Mouse (Mus musculus) adrenal gland, postnatal 25 days (tissue): ENCODE measurements at regions not wholly inside any gene's neighbourhood (a gene's known extent, or its start where the extent isn't known, plus 50 kb on each side); places are given as distances from the start of the nearest gene placed in this dataset.
"Not testable (repeated sequence)": the region's sequence is repeated elsewhere in the genome, so short reads cannot be mapped to it uniquely, and the experiment has no call there.

Experiments
- DNase-seq: peaks from one replicate; pipeline ENCODE4 v3.0.0; 2021; ENCODE audit warnings: mixed read lengths

DNA sequence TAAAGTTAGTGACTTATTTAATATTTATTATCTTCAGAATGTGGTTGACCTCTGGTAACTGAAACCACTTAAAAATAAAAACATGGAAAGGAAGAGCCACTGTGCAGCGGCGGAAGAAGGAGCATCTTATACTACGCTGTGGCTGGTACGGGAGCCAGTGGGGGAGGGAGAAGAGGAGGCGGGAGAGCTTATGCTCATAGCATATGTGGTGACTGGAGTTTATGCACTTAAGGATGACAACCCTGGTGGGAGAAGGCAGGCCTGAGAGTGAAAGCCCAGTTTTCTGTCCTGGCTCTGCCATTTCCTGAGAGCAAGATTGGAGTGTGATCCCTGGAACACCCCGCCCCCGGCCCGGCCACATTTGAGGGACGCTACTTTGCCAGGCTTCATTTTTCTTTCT is 145.5 kb downstream of the Tsen15 start:
- no peak for DNase-seq

DNA sequence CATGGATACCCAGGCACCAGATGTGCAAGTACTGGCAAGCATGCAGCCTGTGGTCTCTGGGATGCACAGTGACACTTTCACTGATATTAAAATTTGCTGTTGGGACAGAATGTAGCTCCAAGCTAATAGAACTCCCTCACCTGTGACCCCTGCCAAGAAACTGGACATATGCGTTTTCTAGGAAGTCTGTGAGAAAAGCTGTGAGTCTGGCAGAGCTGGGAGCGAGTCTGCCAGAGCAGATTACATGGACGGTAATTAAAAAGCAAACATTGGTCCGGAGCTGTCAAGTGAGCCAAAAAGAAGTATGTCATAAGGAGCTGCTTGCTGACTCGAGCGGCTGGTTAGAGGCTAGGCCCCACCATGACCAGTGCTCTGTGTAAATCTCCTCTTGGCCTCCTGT is 147.1 kb downstream of the Tsen15 start:
- DNase-seq: no peak

DNA sequence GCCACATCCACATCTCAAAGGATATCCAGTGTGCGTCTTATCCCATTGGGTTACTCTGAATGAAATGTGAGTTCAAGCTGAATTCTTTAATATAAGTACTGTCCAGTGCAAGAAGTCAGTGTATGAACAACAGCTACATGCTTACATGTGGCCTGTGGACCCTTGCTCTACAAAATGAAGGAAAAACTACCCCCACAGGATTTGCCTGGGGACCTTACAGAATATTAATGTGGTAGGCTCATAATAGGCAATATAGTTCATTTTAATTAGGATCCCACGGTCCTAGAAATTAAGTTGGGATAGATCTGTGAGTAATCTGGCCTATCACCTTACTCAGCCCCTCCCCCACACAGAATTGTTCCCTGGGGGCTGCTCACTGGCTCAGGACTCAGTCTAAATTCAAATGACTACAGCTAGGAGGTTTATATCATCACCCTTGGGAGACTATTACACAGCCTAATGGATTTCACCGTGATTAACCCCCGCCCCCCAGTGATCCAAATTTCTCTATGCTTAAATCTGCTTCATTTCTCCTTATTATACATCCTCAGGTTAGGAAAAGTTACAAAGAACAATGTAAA is 145.4 kb upstream of the 1700025G04Rik start:
- DNase-seq: no peak

DNA sequence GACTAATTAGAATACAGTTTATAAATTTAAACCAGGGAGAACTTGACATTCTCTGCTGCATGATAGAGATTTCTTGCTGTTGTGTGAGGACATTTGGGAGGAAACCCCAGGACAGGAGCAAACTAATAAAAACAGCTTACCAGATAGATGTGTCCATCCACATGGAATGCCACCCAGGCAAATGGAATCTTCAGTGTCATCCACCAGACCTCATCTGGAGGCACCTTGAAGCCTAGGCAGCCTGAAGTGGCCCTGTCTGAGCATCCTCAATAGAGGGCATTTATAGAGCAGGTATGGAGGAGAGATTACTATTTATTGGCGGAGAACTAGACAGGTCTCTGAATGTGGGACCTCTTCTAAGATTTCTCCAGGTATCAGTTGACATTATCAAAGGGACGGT is 144.8 kb upstream of the 1700025G04Rik start:
- DNase-seq: no peak

DNA sequence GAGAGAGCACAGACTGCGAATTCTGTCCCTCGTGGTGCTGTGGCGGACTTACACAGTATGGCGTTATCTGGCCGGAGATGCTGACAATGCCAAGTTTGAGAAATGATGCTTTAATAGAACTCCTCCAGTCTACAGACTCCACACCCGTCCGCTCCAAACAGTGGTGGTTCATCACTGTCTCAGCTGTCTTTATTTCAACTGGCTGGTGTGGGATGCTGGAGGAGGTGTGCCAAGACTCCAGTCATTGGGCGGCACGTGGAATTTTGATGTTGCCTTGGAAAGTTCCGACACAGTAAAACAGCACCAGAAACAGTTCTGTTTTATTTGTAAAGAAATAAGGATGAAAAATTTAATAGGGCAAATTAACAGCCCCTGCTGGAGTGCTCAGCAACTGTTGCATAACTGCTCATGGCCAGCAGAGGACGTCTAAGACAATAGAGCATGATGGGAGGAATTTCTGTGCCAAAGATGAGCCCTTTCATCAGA is 141.8 kb upstream of the 1700025G04Rik start:
- no peak for DNase-seq

DNA sequence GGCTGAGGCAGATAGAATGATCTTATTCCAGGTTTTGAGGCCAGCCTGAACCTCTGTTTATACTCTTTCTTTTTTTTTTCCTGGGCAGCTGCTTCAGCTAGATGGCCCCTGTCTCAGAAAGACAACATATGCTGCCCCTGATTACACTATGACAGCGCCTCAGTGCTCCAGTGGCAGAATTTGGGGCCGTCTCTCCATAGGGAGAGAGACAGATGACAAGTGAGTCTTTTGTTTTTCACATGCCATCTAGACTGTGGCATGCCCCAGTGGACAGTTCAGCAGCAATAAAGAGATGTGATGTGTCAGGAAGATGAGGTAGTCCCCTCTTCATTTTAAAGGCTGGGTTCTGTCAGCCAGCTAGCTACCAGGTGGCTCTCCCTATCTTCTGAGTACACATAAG is 139.8 kb upstream of the 1700025G04Rik start:
- no peak for DNase-seq

DNA sequence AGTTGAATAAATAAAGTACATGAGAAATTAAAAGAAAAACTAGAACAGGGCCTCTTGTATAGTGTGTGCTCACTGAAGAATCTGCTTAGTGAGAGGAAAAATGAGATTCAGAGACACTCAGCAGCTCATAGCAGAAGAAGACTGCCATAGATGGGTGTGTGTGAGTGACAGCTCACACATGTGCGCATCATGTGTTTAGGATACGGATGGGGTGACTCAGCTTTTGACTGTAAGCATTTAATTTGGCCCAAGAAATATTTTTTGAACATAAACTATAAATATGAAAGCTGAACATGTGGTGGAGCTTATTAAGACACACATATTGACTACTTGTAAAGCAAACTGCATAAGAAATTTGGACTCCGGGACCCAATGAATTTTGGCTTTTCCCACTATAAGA is 136.1 kb upstream of the 1700025G04Rik start:
- DNase-seq: no peak

DNA sequence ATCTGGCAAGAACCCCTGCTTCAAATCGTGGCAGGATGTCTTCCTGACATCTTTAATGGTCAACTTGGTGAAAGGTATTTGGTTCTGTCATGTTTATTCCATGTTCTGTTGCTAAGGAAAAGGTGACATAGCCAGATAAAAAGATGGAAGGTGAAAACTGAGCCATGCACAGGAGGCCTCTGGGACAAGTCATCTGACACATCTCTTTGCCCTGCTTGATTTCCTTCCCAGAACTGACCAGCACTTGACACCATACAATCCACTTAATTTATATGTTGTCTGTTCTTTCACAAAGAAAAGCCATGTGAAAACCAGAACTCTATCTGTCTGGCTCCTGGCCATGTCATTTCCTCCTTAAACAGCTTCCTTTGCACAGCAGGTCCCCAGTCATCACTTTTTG is 133.7 kb upstream of the 1700025G04Rik start:
- no peak for DNase-seq

DNA sequence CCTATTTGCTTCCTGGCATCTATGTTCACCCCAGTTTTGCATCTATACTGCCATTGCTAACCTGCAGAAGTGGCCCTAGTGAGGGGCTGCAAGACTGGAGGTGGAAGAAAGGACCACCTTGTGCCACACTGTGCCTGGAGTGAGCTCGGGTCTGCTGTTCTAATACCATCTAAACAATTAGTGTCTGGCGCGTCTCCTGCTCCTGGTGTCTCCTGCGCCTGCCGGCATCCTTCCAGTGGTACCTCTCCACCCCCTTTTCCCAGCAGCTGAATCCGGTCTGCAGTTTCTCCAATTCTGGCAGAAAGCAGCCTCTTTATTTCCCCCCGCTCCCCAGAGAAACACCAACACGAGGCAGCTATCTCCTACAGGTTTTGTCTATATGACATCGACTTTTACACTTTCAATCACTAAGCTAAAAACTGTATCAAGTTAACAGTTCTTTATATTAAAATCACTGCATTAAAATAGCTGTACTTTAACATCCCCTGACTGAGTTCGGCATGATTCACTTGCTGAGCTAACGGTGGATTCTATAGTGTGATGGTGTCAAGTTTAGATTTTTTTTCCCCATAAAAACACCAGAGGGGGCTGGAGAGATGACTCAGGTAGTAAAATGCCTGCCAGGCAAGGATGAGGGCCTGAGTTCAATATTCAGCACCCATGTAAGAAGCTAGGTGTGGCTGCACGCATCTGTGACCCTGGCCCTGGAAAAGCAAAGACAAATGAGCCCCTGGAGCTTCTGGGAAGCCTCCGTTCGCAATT is 131.1 kb upstream of the 1700025G04Rik start:
- no peak for DNase-seq

DNA sequence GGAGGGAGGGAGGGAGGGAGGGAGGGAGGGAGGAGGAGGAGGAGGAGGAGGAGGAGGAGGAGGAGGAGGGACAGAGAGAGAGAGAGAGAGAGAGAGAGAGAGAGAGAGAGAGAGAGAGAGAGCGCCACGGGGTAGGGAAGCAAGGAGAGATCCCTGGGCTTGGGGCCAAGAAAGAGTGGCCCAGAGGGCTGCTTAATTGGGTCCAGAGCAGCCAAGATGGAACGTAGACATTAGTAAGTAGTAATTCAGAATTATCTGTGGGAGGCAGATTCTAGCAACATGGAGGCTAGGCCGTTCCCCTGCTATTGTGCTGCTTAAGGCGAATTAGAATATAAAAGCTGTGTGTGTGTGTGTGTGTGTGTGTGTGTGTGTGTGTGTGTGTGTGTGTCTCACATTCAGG is 129.8 kb upstream of the 1700025G04Rik start:
- DNase-seq: not testable (repeated sequence)

DNA sequence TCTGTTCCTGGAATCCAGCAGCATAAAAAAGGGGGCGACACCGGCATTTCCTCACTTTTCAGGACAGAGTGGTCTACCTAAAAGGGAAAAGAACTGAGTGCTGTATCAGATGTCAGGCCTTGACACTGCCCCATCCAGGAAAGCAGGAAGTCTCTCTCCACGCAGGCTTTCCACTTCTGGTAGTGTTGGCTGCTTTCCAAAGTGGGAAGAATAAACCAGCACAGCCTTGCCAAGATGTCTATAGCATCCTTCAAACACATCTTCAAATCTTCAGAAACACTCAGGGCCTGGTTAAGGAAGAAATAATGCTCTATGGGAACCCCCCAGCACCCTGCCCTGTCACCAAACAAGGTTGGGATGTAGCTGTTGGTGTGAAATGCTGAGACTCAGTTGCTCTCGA is 127.5 kb upstream of the 1700025G04Rik start:
- no peak for DNase-seq

DNA sequence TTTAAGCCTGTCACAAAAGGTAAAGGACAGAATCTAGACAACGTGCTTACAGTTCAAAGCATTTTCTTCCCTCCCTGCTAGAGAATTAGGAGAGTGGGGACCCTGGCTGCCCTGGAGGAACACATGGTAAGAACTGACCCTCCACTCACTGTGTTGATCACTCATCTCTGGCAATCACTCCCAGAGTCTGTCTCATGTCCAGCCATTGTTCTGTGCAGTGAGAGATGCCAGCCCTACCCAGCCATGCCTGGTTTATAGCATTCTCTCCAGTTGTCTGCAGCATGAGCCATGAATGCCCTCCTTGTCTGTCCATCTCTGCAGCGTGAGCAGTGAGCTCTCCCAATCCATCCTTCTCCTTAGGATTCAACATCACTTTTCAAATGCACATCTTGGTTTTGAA is 124.5 kb upstream of the 1700025G04Rik start:
- DNase-seq: no peak

DNA sequence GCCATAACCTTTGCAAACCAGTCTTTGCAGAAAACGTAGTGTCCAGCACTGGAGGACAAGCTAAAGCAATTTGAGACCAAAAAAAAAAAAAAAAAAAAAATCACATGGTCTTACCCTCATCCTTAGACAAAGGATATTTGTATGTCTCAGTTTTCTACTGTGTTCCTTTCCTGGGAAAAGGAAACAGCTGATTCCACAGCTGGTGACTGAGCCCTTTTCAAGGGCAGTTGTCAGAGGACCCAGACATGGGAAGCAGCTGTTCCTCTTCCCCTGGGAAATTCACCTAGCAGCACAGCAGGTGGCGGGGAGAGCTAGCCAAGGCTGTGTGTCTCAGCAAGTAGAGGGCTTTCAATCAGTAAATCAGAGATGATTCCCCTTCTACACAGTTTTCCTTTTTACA is 113.3 kb upstream of the 1700025G04Rik start:
- DNase-seq: no peak

DNA sequence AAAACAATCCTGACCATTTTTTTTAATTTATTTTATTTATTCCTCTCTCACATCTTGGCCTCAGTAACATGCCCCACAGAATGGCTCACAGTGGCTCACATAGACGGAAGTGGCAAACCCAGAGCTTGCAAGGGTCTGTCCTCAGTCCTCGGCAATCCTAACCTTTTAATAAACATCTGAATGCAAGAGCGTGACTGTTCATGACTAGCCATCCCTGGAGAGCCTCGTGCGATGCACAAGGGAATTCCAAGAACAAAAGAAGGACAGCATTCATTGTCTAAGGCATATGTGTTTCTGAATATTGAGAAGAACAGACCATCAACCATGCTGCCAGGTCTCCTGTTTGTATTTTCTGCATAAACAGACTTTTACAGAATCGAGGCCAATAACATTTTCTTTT is 98.8 kb upstream of the 1700025G04Rik start:
- no peak for DNase-seq

DNA sequence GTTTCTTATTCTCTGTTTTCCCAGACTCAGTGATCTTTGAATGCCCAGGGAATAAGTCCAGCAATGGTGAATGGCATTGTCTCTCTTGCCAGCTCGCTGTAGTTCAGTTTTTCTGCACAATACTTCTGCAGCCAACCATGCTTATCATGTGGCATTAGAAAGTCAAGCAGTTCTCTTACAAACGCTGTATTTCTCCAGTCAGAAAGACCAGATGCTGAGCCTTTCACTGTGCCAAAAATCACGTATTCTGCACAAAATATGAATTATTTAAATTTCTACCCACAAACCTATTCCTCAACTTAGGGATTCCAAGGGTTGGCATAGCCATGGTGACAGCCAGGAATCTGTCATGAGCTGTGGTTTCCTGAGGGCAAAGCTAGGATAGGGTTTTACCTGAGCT is 95.0 kb upstream of the 1700025G04Rik start:
- DNase-seq: no peak

DNA sequence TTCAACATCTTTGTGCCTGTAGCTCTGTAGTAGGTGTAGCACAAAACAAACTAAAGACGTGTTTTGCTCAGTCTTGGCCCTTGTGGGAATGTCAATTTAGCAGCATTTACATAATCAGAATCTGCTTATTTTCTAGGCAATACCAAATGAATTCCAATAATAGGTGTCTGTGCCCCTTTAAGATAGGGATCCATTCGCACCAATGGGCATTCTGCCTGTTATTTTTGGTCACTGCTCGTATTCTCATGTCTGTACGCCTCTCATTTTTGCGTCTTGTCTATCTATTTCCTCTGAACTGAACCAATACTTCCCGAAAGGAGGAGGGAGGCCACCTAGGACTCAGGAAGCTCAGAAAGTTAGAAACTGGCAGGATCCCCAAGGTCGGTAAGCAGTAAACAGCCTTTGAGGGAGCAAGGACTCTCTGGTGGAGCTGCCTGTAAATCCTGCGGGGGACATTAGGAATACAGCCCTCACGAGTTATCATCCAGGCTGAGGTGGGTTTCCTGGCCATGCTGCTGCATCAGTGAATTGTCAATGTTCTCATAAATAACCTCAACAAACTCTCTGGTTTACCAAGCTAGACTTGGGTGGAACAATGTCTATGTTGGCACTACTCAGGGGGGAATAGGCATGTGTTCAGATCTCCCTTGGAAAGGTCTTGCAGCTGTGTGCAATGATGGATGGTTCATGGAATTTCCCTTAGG is 86.5 kb upstream of the 1700025G04Rik start:
- DNase-seq: peak; percentile 24

DNA sequence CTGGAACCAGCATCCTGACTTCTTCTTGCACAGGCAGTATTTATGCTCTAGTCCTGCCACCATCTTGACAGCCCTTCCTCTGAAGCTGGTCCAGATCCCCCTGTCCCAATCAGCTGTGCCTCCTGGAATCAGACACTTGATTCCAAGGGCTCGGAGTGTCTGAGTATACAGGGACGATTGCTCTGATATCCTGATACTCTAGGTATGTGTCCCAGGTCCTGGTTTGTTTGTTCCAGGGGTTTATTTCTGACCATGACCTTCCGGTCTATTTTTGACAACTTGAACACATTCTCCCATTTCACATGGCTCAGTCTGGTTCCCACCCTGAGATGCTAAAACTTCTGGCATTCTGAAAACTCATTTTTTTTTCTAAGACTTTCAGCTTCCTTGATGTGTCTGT is 85.8 kb upstream of the 1700025G04Rik start:
- DNase-seq: no peak

DNA sequence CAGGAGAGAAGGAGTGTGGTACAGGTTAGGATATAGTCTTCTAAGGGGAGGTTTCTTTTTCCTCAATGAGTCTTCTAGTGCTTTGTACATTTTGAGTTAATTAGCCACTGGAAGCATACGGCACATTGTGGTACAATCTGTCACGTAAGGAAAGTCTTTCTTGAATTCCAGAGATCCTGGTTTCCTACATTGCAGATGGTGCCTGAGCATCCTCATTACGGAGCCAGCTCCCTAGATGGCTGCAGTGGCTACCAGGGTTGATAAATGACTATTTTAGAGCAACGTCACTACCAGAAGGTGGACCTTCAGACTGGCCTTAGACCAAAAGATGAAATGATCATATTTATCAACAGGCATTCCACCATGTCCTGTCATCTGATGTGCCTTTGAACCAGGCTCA is 84.5 kb upstream of the 1700025G04Rik start:
- DNase-seq: no peak

DNA sequence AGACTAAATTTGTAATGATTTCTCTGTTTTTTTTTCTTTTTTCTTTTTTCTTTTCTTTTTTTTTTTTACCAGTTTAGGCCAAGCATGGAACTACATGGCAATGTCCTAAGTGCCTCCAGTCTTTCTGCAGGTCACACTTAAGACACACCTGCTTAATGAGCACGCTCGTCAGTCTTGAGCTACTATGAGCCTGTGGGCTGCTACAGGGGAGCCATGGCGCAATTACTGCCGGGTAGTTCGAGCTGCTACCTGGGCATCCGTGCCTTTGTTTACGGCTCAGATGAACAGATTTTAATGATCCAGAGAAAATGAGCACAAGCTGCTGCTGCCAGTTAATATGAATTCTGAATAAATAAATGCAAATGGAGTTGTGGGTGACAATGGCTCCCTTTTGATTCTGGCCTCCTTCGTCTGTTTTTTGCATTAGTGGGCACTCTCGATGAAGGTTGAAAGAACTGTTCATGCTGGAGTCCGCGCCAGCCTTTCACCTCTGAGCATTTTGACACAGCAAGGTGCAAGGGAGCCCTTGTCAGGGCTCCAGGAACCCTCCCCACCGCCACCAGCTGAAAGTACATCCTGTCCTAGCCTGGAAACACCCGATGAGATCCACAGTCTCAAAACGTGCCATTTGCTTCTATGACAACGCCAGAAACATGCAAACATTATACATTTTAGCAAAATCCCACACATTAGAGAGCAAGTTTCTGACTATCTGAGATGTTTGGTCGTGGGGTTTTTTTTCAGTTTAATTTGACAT is 81.3 kb upstream of the 1700025G04Rik start:
- DNase-seq: no peak

DNA sequence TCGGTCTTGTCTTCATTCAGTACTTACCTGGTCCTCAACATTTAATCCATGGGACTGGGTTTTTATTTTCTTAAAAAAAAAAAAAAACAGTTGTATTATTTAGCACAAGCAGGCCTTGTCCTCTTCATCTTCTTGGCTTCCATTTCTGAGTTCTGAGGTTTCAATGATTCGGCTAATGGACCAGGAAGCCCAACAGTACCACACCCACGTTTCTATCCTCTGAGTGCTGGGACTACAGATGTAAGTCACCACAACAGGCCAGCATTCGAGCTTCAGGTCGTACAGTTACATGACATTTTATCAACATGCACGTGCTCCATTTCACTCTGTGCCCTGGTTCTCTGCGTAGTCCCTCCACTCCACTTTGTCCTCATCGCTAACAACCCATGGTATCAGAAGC is 80.7 kb upstream of the 1700025G04Rik start:
- DNase-seq: no peak

DNA sequence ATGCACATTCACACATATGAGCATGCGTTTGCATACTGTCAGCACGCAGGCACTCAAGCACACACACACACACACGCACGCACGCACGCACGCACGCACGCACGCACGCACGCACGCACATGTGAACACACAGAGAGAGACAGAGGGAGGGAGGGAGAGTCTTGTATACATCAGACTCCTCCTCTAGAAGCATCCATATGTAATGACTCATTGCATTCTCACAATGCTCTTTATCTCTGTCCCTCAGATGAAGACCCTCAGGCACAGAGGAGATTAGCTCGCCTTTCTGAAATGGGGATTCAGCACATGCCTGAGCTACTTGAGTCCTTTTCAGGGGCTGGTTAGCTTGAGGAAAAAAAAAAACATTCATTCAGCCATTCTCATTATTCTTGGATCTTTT is 79.6 kb upstream of the 1700025G04Rik start:
- no peak for DNase-seq

DNA sequence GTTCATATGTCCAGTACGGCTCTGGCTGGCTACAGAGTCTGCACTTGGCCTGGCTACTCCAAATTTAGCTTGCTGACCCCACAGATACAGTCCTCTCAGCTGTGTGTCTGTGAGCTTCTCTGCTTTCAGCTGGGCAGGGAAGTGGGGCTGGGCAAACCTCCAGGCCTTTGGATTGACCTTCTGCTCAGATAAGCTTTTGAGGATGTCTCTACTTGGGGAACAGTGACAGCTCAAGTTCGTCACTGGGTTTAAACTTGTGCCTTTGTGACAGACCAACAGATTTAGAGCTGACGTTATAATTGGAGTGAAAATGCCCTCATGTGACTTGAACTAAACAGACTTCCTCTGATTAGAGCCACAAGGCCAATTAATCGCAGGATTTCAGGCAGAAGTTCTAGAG is 78.4 kb upstream of the 1700025G04Rik start:
- DNase-seq: peak; percentile 77

DNA sequence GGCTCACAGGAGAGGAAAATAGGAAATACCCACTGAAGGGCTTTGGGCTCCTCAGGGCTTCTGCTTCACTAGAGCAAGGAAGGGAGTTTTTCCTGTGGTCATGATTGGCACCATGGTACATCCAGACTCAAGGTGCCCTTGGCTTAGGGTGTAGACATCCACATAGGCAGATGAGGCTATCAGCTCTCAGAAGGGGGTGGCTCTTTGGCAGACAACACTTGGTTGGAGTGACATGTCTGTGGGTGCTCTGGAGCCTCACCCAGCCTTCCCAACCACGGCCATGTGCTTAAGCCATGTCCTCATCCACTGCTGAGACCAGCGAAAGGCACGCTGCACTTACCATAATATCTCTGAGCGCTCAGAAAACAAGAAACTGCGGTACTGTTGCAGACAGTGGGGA is 77.8 kb upstream of the 1700025G04Rik start:
- no peak for DNase-seq
